Mouse (Mus musculus) left cerebral cortex, adult 11 months (tissue): ENCODE measurements around the gene Map4k5.

ENCODE experiments used
- DNase-seq: peaks from one replicate; pipeline ENCODE4 v3.0.0; 2022; ENCODE audit warnings: low spot score

Gene Map4k5

GRCm38 (mm10) chr12:69838376-69838775 is 54.6 kb downstream of the Map4k5 start:
- DNase-seq = no peak

- peak; percentile 38 for DNase-seq
These were observed 58.9 kb downstream of the Map4k5 start for GRCm38 (mm10) chr12:69833982-69834604.

DNA sequence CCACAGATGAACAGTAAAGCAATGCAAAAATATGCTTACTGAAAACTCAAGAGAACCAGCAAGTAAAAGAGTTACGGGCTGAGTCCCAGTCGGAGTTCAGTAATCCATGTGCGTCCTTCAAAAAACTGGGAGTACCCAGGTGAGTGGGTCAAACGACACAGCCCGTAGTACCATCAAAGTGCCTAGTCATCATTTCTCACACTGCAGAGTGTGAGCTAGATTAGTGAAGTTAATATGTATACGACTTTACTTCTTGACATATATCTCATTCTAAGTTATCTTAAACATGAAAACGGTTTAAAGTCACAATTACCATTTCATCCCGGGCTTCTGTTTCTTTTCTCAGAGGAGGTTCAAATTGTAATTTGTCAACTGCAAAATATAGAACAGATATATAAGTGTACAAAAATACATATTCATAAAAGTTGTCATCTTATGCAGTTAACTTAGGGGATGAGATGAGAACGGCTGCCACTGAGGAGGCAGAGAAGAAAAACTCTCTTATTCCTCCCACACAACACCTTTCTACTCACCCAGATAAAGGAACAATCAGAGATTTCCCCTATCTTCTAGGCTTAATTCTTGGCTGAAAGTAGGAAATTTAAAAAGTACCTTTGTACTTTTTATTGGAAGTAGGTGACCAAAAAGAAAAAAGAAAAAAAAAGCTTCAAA is 61.6 kb downstream of the Map4k5 start:
- DNase-seq = no peak

DNA sequence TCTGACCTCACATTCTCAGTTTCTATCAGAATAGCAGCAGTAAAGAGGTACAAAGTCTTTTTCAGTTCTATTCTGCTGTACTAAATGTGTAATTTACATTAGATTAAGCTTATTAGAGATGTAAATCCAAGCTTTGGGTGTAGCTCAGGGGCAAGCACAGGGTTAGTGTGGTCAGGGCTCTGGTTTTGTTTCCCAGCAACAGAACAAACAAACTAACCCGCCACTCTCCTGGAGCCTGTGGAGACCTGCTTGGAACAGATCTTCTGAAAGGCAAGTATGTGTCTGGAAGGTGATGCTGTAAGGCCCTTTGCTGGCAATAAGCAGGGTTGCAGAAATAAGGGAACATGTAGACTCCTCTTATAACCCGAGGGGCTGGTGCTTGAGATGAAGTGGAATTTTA is 64.8 kb downstream of the Map4k5 start:
- DNase-seq = no peak

- DNase-seq = no peak
These were observed 68.0 kb downstream of the Map4k5 start for GRCm38 (mm10) chr12:69824881-69825597.

- no peak for DNase-seq
These were observed 78.7 kb downstream of the Map4k5 start for GRCm38 (mm10) chr12:69814272-69814671.

DNA sequence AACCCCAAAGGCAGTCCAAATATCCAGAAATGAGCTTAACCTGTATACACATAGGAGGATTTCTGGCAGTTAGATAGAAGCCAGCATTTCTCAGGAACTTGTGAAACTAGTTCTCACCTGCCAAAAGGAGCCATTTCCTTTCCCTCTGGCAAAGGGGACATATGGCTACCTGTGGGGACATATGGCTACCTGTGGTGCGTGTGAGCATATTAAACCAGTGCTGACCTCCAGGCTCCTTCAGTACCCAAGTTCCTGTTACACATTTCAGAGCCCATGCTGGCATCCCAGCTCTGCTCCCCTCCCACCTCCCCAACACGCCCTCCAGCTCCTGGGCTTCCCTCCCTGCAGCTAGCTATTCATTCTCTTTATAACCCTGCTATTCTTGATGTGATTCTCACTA is 79.4 kb downstream of the Map4k5 start:
- DNase-seq = no peak

- DNase-seq = no peak
These were observed 80.0 kb downstream of the Map4k5 start for GRCm38 (mm10) chr12:69812986-69813385.

- no peak for DNase-seq
These were observed 81.0 kb downstream of the Map4k5 start for GRCm38 (mm10) chr12:69811976-69812375.

- DNase-seq = no peak
These were observed 83.6 kb downstream of the Map4k5 start for GRCm38 (mm10) chr12:69809439-69809838.

GRCm38 (mm10) chr12:69807399-69807985 is 85.5 kb downstream of the Map4k5 start:
- DNase-seq = no peak

GRCm38 (mm10) chr12:69805148-69805547 is 87.9 kb downstream of the Map4k5 start:
- DNase-seq = no peak

GRCm38 (mm10) chr12:69804393-69805070 is 88.5 kb downstream of the Map4k5 start:
- DNase-seq = no peak

DNA sequence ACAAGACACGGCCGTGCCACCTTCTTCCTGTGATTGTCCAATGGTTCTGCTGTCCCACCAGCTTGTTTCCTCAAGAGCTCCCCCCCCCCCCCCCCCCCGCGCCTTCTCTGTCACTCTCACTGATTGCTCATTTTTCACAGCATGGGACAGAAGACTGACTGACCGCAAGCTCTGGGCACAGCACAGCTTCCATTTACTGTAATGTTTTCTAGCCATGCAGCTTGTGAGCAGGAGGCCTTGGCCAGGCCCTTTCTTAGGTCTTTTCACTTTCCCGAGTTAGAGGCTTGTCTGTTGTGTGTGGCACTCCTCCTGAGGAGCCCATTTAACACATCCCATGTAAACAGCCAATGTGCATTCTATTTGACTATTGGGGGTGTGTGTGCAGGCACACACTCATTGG is 89.8 kb downstream of the Map4k5 start:
- no peak for DNase-seq

DNA sequence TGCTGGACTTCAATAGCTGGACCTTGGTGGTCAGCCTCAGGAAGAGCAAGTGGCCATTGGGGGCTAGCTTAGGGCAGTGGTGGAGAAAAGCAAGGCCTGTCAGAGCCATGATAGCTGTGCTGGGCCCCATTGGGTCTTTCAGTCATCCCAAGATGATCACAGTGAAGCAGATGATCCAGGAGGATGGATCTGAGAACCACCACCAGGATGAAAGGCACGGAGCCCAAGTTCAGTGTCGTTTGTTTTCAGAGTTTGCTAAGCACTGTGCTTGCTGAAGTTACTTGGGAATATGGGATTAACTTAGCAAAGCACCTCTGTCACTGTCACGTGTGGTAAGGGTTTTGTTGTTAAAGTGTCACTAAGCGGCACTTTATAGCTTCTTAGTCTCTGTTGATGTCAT is 92.4 kb downstream of the Map4k5 start:
- no peak for DNase-seq

GRCm38 (mm10) chr12:69796311-69796710 is 96.7 kb downstream of the Map4k5 start:
- no peak for DNase-seq

DNA sequence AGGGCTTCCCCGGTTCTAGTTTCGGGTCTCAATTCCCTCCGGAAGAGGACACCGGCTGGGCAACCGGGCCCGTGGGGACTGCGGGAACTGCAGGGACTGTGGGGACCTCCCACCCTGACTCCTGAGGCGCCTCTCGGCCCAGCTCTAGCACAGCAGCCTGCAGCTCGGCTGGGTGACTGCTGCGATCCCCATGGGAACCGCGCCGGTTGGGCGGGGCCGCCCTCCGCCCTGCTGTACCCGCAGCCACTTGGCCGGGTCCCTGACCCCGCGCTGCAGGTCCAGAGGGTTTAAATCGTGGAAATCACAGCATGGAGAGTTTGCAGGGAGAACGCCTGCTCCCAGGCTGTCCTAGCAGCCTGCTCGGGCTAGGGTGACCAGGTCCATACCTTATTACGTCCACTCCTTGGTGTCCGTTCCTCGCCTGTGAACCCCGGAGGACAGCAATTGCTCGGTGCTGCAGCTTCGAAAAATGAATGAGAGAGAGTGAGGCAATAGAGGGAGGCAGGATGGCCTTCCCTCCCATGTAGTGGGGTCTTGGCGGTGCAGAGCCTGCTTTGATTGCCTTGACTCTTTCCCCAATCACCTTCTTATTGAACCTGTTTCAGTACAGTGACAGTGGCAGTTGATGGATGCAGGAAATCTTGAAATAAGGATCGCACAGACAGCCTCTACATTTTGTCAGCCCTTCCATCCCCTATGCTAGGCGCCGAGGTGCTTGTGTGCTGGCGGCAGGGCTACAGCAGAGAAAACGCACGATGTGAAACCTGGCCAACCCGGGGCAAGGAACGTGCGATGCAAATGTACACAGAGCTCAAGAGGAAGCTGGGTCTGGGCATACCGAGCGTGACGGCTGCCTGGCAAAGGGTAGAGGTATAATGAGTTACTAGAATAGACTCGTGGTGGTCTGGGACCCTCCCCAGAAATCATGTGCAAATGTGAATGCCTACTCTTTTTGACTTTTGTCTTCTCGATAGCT is 102.2 kb downstream of the Map4k5 start, which contains the start of gene Cdkl1:
Cdkl1 (minus strand) TSS at position 738 of the 976 bp plus-strand sequence.
- peak; percentile 51 for DNase-seq

DNA sequence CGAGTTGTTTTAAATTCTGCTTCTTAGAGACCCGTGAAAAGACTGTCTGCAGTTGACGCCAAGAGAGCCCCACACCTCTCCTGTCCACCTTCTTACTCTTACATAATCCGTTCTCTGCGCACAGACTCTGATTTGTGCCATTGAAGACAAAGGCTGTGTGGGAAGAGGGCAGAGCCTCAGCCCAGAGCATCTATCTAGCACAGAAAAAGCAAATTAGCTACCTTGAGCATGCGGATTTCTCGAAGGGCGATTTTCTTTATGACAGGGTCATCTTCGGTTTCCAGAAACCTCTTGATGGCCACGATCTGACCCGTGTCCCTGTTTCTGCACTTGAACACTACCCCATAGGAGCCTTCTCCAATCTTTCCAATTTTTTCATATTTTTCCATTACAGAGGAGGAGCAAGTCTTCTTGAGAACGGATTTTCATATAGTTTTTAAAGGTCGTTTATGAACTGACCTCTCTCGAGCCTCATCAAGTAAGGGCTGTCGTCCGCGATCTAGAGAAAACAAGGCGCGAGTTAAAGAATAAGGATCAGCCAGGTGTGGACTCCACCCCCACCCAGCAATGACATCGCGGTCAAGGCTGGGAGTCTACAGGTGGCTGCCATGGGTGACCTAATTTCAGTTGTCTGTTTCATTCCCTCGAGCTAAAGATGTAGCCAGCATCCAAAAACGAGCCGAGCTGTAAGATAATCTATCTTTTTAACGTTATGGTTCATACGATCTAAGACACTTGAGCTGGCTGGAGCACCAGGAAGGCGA is 103.1 kb downstream of the Map4k5 start:
- DNase-seq = no peak

GRCm38 (mm10) chr12:69788380-69788779 is 104.6 kb downstream of the Map4k5 start:
- no peak for DNase-seq

DNA sequence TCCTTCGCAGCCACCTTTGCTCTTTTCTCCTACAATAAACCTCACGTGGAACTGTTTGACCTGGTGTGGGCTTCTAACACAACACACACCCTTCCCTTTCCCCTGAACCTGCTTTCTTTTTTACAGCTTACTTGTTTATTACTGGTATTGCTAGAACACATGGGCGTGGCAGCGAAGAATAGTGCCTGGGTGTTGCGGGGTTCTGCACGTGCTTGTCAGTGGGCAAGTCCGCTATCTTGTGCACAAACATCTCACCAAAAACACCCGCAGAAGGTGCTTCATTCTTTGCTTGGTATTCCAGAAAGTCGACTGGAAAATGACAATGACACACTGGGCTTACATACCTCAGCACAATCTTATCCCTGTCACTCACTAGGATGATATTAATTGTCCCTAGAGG is 107.5 kb downstream of the Map4k5 start:
- DNase-seq = no peak
